Mouse (Mus musculus): Measurements from ENCODE around the gene Kif26a. TPM values are rescaled to one million over a fixed set of nuclear protein-coding genes. Genes with fewer than 3 reads are reported as not detected.

The Kif26a gene
- polyA plus RNA-seq, 1 experiment from 2014 or later = 3.5 TPM

GRCm38 (mm10) chr12:112215545-112215944, 69.5 kb downstream of the Kif26a start:
- H3K27me3 ChIP-seq (ENCODE audit: control insufficient read depth, insufficient read depth, low read length) = no peaks in the 10 kb centered on the region
- no peak overlapping the region for H3K4me3 ChIP-seq (replicated peaks; ENCODE audit: low read length)
- H3K27ac ChIP-seq (ENCODE audit: low read length) = no peak overlapping the region
- no peak for ATAC-seq (ENCODE audit: insufficient read depth, low FRiP score)
- no peak overlapping the region for H3K4me2 ChIP-seq (ENCODE audit: low read depth, low read length)
- H3K9me3 ChIP-seq (replicated peaks; ENCODE audit: control insufficient read depth, low read length) = no peaks in the 10 kb centered on the region
- WGBS = 84% methylated on average over 7 of the region's 7 CpGs
- H3K9ac ChIP-seq (ENCODE audit: low read length) = no peak overlapping the region
- no peaks in the 10 kb centered on the region for H3K4me1 ChIP-seq (ENCODE audit: control insufficient read depth, insufficient read depth, low read length)
- H3K36me3 ChIP-seq (ENCODE audit: control insufficient read depth, insufficient read depth, low read length) = no peaks in the 10 kb centered on the region

GRCm38 (mm10) chr12:112217021-112217420, 71.0 kb downstream of the Kif26a start:
- Histone ChIP-seq H3K4me3 (replicated peaks; ENCODE audit: low read length) (no peak overlapping the region), H3K4me1 (ENCODE audit: control insufficient read depth, insufficient read depth, low read length) (no peaks in the 10 kb centered on the region), H3K27ac (ENCODE audit: low read length) (no peak overlapping the region), H3K27me3 (ENCODE audit: control insufficient read depth, insufficient read depth, low read length) (no peaks in the 10 kb centered on the region), H3K36me3 (ENCODE audit: control insufficient read depth, insufficient read depth, low read length) (no peaks in the 10 kb centered on the region), H3K9me3 (replicated peaks; ENCODE audit: control insufficient read depth, low read length) (no peaks in the 10 kb centered on the region), H3K4me2 (ENCODE audit: low read depth, low read length) (no peak overlapping the region), H3K9ac (ENCODE audit: low read length) (no peak overlapping the region)
- WGBS = 73% methylated on average over 7 of the region's 7 CpGs
- ATAC-seq (ENCODE audit: insufficient read depth, low FRiP score) = no peak

- no peak for ATAC-seq (ENCODE audit: insufficient read depth, low FRiP score)
- WGBS = 47% methylated on average over 3 of the region's 3 CpGs
Observed at GRCm38 (mm10) chr12:112217681-112218080, 71.7 kb downstream of the Kif26a start.

GRCm38 (mm10) chr12:112221290-112221689, 75.3 kb downstream of the Kif26a start:
- Histone ChIP-seq H3K4me1 (ENCODE audit: control insufficient read depth, insufficient read depth, low read length) (no peaks in the 10 kb centered on the region), H3K4me3 (replicated peaks; ENCODE audit: low read length) (no peak overlapping the region), H3K27ac (ENCODE audit: low read length) (no peak overlapping the region), H3K9ac (ENCODE audit: low read length) (no peak overlapping the region; the same call in 1 of the 2 replicates), H3K36me3 (ENCODE audit: control insufficient read depth, insufficient read depth, low read length) (no peaks in the 10 kb centered on the region), H3K9me3 (replicated peaks; ENCODE audit: control insufficient read depth, low read length) (no peaks in the 10 kb centered on the region), H3K27me3 (ENCODE audit: control insufficient read depth, insufficient read depth, low read length) (no peaks in the 10 kb centered on the region), H3K4me2 (ENCODE audit: low read depth, low read length) (no peak overlapping the region)
- 47% methylated on average over 6 of the region's 6 CpGs for WGBS
- no peak for ATAC-seq (ENCODE audit: insufficient read depth, low FRiP score)

More at GRCm38 (mm10) chr12:112217681-112218080, 71.7 kb downstream of the Kif26a start:
- H3K27ac ChIP-seq (ENCODE audit: low read length) = no peak overlapping the region
- no peak overlapping the region for H3K4me2 ChIP-seq (ENCODE audit: low read depth, low read length)
- no peaks in the 10 kb centered on the region for H3K4me1 ChIP-seq (ENCODE audit: control insufficient read depth, insufficient read depth, low read length)
- no peak overlapping the region for H3K9ac ChIP-seq (ENCODE audit: low read length)
- H3K27me3 ChIP-seq (ENCODE audit: control insufficient read depth, insufficient read depth, low read length) = no peaks in the 10 kb centered on the region
- no peaks in the 10 kb centered on the region for H3K36me3 ChIP-seq (ENCODE audit: control insufficient read depth, insufficient read depth, low read length)
- H3K9me3 ChIP-seq (replicated peaks; ENCODE audit: control insufficient read depth, low read length) = no peaks in the 10 kb centered on the region
- no peak overlapping the region for H3K4me3 ChIP-seq (replicated peaks; ENCODE audit: low read length)

- no peak overlapping the region for H3K9ac ChIP-seq (ENCODE audit: low read length)
- H3K9me3 ChIP-seq (replicated peaks; ENCODE audit: control insufficient read depth, low read length) = no peaks in the 10 kb centered on the region
- H3K27ac ChIP-seq (ENCODE audit: low read length) = no peak overlapping the region
- no peak overlapping the region for H3K4me3 ChIP-seq (replicated peaks; ENCODE audit: low read length)
- H3K4me2 ChIP-seq (ENCODE audit: low read depth, low read length) = no peak overlapping the region
- 42% methylated on average over 19 of the region's 19 CpGs for WGBS
- no peaks in the 10 kb centered on the region for H3K27me3 ChIP-seq (ENCODE audit: control insufficient read depth, insufficient read depth, low read length)
- ATAC-seq (ENCODE audit: insufficient read depth, low FRiP score) = no peak
- no peaks in the 10 kb centered on the region for H3K36me3 ChIP-seq (ENCODE audit: control insufficient read depth, insufficient read depth, low read length)
- no peaks in the 10 kb centered on the region for H3K4me1 ChIP-seq (ENCODE audit: control insufficient read depth, insufficient read depth, low read length)
Observed at GRCm38 (mm10) chr12:112221754-112222439, 75.9 kb downstream of the Kif26a start.

GRCm38 (mm10) chr12:112223721-112224337, 77.8 kb downstream of the Kif26a start:
- no peak for ATAC-seq (ENCODE audit: insufficient read depth, low FRiP score)
- 52% methylated on average over 13 of the region's 13 CpGs for WGBS

GRCm38 (mm10) chr12:112226238-112226637, 80.2 kb downstream of the Kif26a start:
- Histone ChIP-seq H3K9ac (ENCODE audit: low read length) (no peak overlapping the region), H3K4me3 (replicated peaks; ENCODE audit: low read length) (no peak overlapping the region), H3K4me2 (ENCODE audit: low read depth, low read length) (no peak overlapping the region), H3K9me3 (replicated peaks; ENCODE audit: control insufficient read depth, low read length) (no peaks in the 10 kb centered on the region), H3K27ac (ENCODE audit: low read length) (no peak overlapping the region), H3K27me3 (ENCODE audit: control insufficient read depth, insufficient read depth, low read length) (no peaks in the 10 kb centered on the region), H3K4me1 (ENCODE audit: control insufficient read depth, insufficient read depth, low read length) (no peaks in the 10 kb centered on the region), H3K36me3 (ENCODE audit: control insufficient read depth, insufficient read depth, low read length) (no peaks in the 10 kb centered on the region)
- no peak for ATAC-seq (ENCODE audit: insufficient read depth, low FRiP score)
- 79% methylated on average over 1 of the region's 1 CpGs for WGBS

More at GRCm38 (mm10) chr12:112223721-112224337, 77.8 kb downstream of the Kif26a start:
- H3K9me3 ChIP-seq (replicated peaks; ENCODE audit: control insufficient read depth, low read length) = no peaks in the 10 kb centered on the region
- H3K27me3 ChIP-seq (ENCODE audit: control insufficient read depth, insufficient read depth, low read length) = no peaks in the 10 kb centered on the region
- no peak overlapping the region for H3K27ac ChIP-seq (ENCODE audit: low read length)
- no peaks in the 10 kb centered on the region for H3K4me1 ChIP-seq (ENCODE audit: control insufficient read depth, insufficient read depth, low read length)
- H3K4me2 ChIP-seq (ENCODE audit: low read depth, low read length) = no peak overlapping the region
- H3K36me3 ChIP-seq (ENCODE audit: control insufficient read depth, insufficient read depth, low read length) = no peaks in the 10 kb centered on the region
- no peak overlapping the region for H3K4me3 ChIP-seq (replicated peaks; ENCODE audit: low read length)
- H3K9ac ChIP-seq (ENCODE audit: low read length) = no peak overlapping the region

GRCm38 (mm10) chr12:112226656-112227055, 80.6 kb downstream of the Kif26a start:
- Histone ChIP-seq H3K9me3 (replicated peaks; ENCODE audit: control insufficient read depth, low read length) (no peaks in the 10 kb centered on the region), H3K4me2 (ENCODE audit: low read depth, low read length) (no peak overlapping the region), H3K27me3 (ENCODE audit: control insufficient read depth, insufficient read depth, low read length) (no peaks in the 10 kb centered on the region), H3K9ac (ENCODE audit: low read length) (no peak overlapping the region), H3K4me1 (ENCODE audit: control insufficient read depth, insufficient read depth, low read length) (no peaks in the 10 kb centered on the region), H3K4me3 (replicated peaks; ENCODE audit: low read length) (no peak overlapping the region), H3K36me3 (ENCODE audit: control insufficient read depth, insufficient read depth, low read length) (no peaks in the 10 kb centered on the region), H3K27ac (ENCODE audit: low read length) (no peak overlapping the region)
- no peak for ATAC-seq (ENCODE audit: insufficient read depth, low FRiP score)
- WGBS = 93% methylated on average over 2 of the region's 2 CpGs

- Histone ChIP-seq H3K4me3 (replicated peaks; ENCODE audit: low read length) (no peak overlapping the region), H3K9me3 (replicated peaks; ENCODE audit: control insufficient read depth, low read length) (no peaks in the 10 kb centered on the region), H3K4me2 (ENCODE audit: low read depth, low read length) (no peak overlapping the region)
Observed at GRCm38 (mm10) chr12:112229084-112229483, 83.1 kb downstream of the Kif26a start.

More at GRCm38 (mm10) chr12:112229084-112229483, 83.1 kb downstream of the Kif26a start:
- Histone ChIP-seq H3K4me1 (ENCODE audit: control insufficient read depth, insufficient read depth, low read length) (no peaks in the 10 kb centered on the region), H3K9ac (ENCODE audit: low read length) (no peak overlapping the region), H3K27me3 (ENCODE audit: control insufficient read depth, insufficient read depth, low read length) (no peaks in the 10 kb centered on the region), H3K36me3 (ENCODE audit: control insufficient read depth, insufficient read depth, low read length) (no peaks in the 10 kb centered on the region), H3K27ac (ENCODE audit: low read length) (no peak overlapping the region)
- 50% methylated on average over 10 of the region's 10 CpGs for WGBS
- no peak for ATAC-seq (ENCODE audit: insufficient read depth, low FRiP score)

Measured in stomach, embryonic 16.5 days (tissue).